Comparison of ENCODE assay signal across 8 mouse cellular contexts in the genomic region with DNA sequence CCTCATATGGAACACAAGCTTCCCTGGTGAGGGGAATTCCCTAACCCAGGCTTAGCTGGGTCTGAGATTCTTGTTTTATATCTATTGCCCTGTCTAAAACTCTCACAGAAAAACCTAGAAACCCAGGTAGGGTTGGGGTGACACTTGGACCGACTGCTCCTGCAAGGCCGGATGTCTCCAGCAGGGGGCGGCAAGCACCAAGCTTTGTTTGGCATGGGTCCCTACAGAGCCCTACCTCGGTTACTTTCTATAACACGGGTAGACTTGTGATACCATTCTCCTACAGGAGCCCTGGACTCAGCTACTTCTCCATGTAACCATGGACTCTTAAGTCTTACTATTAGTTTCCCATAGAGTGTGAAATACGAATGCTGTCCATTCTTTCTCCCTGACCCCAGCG. TPM values are rescaled to one million over a fixed set of nuclear protein-coding genes. Genes with fewer than 3 reads are reported as not detected.
DNase-seq lines count a peak whose midpoint lies in the region; ATAC-seq lines count a peak whose summit lies in the region.

No protein-coding gene starts in this region.

- H3K4me1 ChIP-seq in heart, embryonic 10.5 days = no peaks in the 10 kb centered on the region
- no peaks in the 10 kb centered on the region for H3K4me1 ChIP-seq in intestine, embryonic 16.5 days (ENCODE audit: control insufficient read depth, insufficient read depth, low read length)
- peaks cover 5% of the 10 kb centered on the region; the same call in 1 of the 2 replicates for H3K4me1 ChIP-seq in limb, embryonic 12.5 days (replicated peaks)
- no peaks in the 10 kb centered on the region for H3K4me1 ChIP-seq in midbrain, embryonic 15.5 days

- no peak overlapping the region for H3K9ac ChIP-seq in intestine, embryonic 16.5 days (ENCODE audit: low read depth, low read length)
- no peak overlapping the region for H3K9ac ChIP-seq in limb, embryonic 12.5 days (replicated peaks)
- H3K9ac ChIP-seq in midbrain, embryonic 15.5 days = no peak overlapping the region

- WGBS in heart, embryonic 10.5 days = 22% methylated on average over 7 of the region's 7 CpGs
- WGBS in intestine, embryonic 16.5 days = 18% methylated on average over 7 of the region's 7 CpGs
- WGBS in limb, embryonic 12.5 days = 19% methylated on average over 7 of the region's 7 CpGs
- WGBS in midbrain, embryonic 15.5 days = 22% methylated on average over 7 of the region's 7 CpGs

- DNase-seq in heart, adult 18-20 months = peak; percentile 72 to 91
- DNase-seq in heart, embryonic 10.5 days (ENCODE audit: low spot score) = no peak
- peak; percentile 90 to 93 for DNase-seq in cerebellum, postnatal 25 days
- DNase-seq in gastrocnemius, adult 8-10 months (ENCODE audit: low spot score in 2 of 2) = peak; percentile 54
- DNase-seq in spleen, postnatal 10 days (ENCODE audit: low spot score in 2 of 2) = peak; percentile 86 to 90

- no peaks in the 10 kb centered on the region for H3K9me3 ChIP-seq in heart, embryonic 10.5 days
- no peaks in the 10 kb centered on the region for H3K9me3 ChIP-seq in intestine, embryonic 16.5 days (ENCODE audit: control insufficient read depth, low read length)
- no peaks in the 10 kb centered on the region for H3K9me3 ChIP-seq in limb, embryonic 12.5 days
- H3K9me3 ChIP-seq in midbrain, embryonic 15.5 days = no peaks in the 10 kb centered on the region

- no peak overlapping the region for H3K27ac ChIP-seq in heart, embryonic 10.5 days
- H3K27ac ChIP-seq in intestine, embryonic 16.5 days (ENCODE audit: low read length) = no peak overlapping the region
- H3K27ac ChIP-seq in limb, embryonic 12.5 days = no peak overlapping the region
- no peak overlapping the region for H3K27ac ChIP-seq in midbrain, embryonic 15.5 days

- no peaks in the 10 kb centered on the region for H3K36me3 ChIP-seq in heart, embryonic 10.5 days
- no peaks in the 10 kb centered on the region; the same call in 1 of the 2 replicates for H3K36me3 ChIP-seq in intestine, embryonic 16.5 days (ENCODE audit: control insufficient read depth, insufficient read depth, low read length)
- no peaks in the 10 kb centered on the region for H3K36me3 ChIP-seq in limb, embryonic 12.5 days
- no peaks in the 10 kb centered on the region for H3K36me3 ChIP-seq in midbrain, embryonic 15.5 days (replicated peaks)

- H3K27me3 ChIP-seq in heart, embryonic 10.5 days (ENCODE audit: insufficient read depth, poor library complexity, severe bottlenecking) = peaks cover 29% of the 10 kb centered on the region
- H3K27me3 ChIP-seq in intestine, embryonic 16.5 days (replicated peaks; ENCODE audit: control insufficient read depth, insufficient read depth, low read length) = no peaks in the 10 kb centered on the region
- H3K27me3 ChIP-seq in limb, embryonic 12.5 days = peaks cover 6% of the 10 kb centered on the region; the same call in 1 of the 2 replicates
- peaks cover 22% of the 10 kb centered on the region; the same call in 1 of the 2 replicates for H3K27me3 ChIP-seq in midbrain, embryonic 15.5 days (replicated peaks)

- peak; percentile 47 for ATAC-seq in intestine, embryonic 16.5 days
- 0 out of 2 replicates have a peak, but pooled peaks have one; percentile 16 for ATAC-seq in limb, embryonic 12.5 days (ENCODE audit: insufficient number of reproducible peaks, insufficient read depth, low FRiP score, low TSS enrichment, low read depth)
- peak; percentile 63 for ATAC-seq in midbrain, embryonic 15.5 days (replicated peaks)

- no peak overlapping the region for H3K4me2 ChIP-seq in intestine, embryonic 16.5 days (ENCODE audit: low read depth, low read length)
- no peak overlapping the region for H3K4me2 ChIP-seq in limb, embryonic 12.5 days
- H3K4me2 ChIP-seq in midbrain, embryonic 15.5 days = no peak overlapping the region

- no peak overlapping the region for H3K4me3 ChIP-seq in heart, embryonic 10.5 days
- H3K4me3 ChIP-seq in intestine, embryonic 16.5 days (ENCODE audit: low read length) = no peak overlapping the region
- H3K4me3 ChIP-seq in limb, embryonic 12.5 days (replicated peaks) = no peak overlapping the region
- H3K4me3 ChIP-seq in midbrain, embryonic 15.5 days = no peak overlapping the region

RNA-seq across cellular contexts. Expression of a gene that starts 43.2 kb away (rescaled TPM):
- total RNA-seq in heart, adult 18-20 months (2021) = 1 to 10 TPM; 3.1 to 4.1 TPM
- 3.1 and 5.9 TPM in 2 replicates for polyA plus RNA-seq in heart, embryonic 10.5 days (2016; fragmentation: Nextera tagmentation; extraction: Ambion mirVana)
- 1 to 10 TPM; 1.7 to 3.0 (median 2.5) TPM for total RNA-seq in gastrocnemius, adult 8-10 months (2022)
- 42.4 and 43.1 TPM in 2 replicates for polyA plus RNA-seq in intestine, embryonic 16.5 days (2015; fragmentation: Nextera tagmentation; extraction: Ambion mirVana)
- polyA plus RNA-seq in limb, embryonic 12.5 days (2016; fragmentation: Nextera tagmentation; extraction: Ambion mirVana) = 18.7 and 19.0 TPM in 2 replicates
- 194 and 204 TPM in 2 replicates for polyA plus RNA-seq in midbrain, embryonic 15.5 days (2015; fragmentation: Nextera tagmentation; extraction: Ambion mirVana)

RNA-seq across cellular contexts. Expression of a gene that starts 44.2 kb away (rescaled TPM):
- 1 to 10 TPM; 6.6 to 8.8 TPM for total RNA-seq in heart, adult 18-20 months (2021)
- 7.7 and 13.9 TPM in 2 replicates for polyA plus RNA-seq in heart, embryonic 10.5 days (2016; fragmentation: Nextera tagmentation; extraction: Ambion mirVana)
- 1 to 10 TPM; 4.6 to 7.3 (median 5.1) TPM for total RNA-seq in gastrocnemius, adult 8-10 months (2022)
- polyA plus RNA-seq in intestine, embryonic 16.5 days (2015; fragmentation: Nextera tagmentation; extraction: Ambion mirVana) = 86.3 and 92.1 TPM in 2 replicates
- polyA plus RNA-seq in limb, embryonic 12.5 days (2016; fragmentation: Nextera tagmentation; extraction: Ambion mirVana) = 19.3 and 20.4 TPM in 2 replicates
- polyA plus RNA-seq in midbrain, embryonic 15.5 days (2015; fragmentation: Nextera tagmentation; extraction: Ambion mirVana) = 21.1 and 23.4 TPM in 2 replicates

RNA-seq across cellular contexts. Expression of a gene that starts 54.0 kb away (rescaled TPM):
- total RNA-seq in heart, adult 18-20 months (2021) = not detected
- not detected in 2 replicates for polyA plus RNA-seq in heart, embryonic 10.5 days (2016; fragmentation: Nextera tagmentation; extraction: Ambion mirVana)
- total RNA-seq in gastrocnemius, adult 8-10 months (2022) = not detected
- polyA plus RNA-seq in intestine, embryonic 16.5 days (2015; fragmentation: Nextera tagmentation; extraction: Ambion mirVana) = 6.1 and 6.3 TPM in 2 replicates
- not detected in 2 replicates for polyA plus RNA-seq in limb, embryonic 12.5 days (2016; fragmentation: Nextera tagmentation; extraction: Ambion mirVana)
- 0.13 and 0.19 TPM in 2 replicates for polyA plus RNA-seq in midbrain, embryonic 15.5 days (2015; fragmentation: Nextera tagmentation; extraction: Ambion mirVana)
